Mouse (Mus musculus) hindbrain, embryonic 15.5 days (tissue): ENCODE data around the gene Ren1. TPM values are rescaled to one million over a fixed set of nuclear protein-coding genes. Genes with fewer than 3 reads are reported as not detected.

ENCODE experiments used
- ATAC-seq: fragments of 200-750 bp; cut with Nextera tagmentation; 2 replicates; pipeline ENCODE4 v1.8.0; 2017; ENCODE audit warnings: low read depth, moderate number of reproducible peaks, moderate TSS enrichment; ENCODE audit not compliant: low FRiP score
- H3K27ac ChIP-seq: fragments of 300-500 bp; sonication (generic); replicated peaks from 2 replicates; pipeline ENCODE4 v1.5.1; 2015; ENCODE audit warnings: mild to moderate bottlenecking, inconsistent platforms
- H3K27me3 ChIP-seq: fragments of 300-500 bp; sonication (generic); 2 replicates; pipeline ENCODE4 v1.6.1; 2015; ENCODE audit warnings: control low read depth, inconsistent platforms
- H3K36me3 ChIP-seq: fragments of 300-500 bp; sonication (generic); 2 replicates; pipeline ENCODE4 v1.6.1; 2015; ENCODE audit warnings: control low read depth, inconsistent platforms
- H3K4me1 ChIP-seq: fragments of 300-500 bp; sonication (generic); replicated peaks from 2 replicates; pipeline ENCODE4 v1.6.1; 2015; ENCODE audit warnings: control low read depth, inconsistent platforms
- H3K4me2 ChIP-seq: fragments of 300-500 bp; sonication (generic); 2 replicates; pipeline ENCODE4 v1.6.1; 2015; ENCODE audit warnings: moderate library complexity, mild to moderate bottlenecking, inconsistent platforms
- H3K4me3 ChIP-seq: fragments of 300-500 bp; sonication (generic); 2 replicates; pipeline ENCODE4 v1.5.1; 2015; ENCODE audit warnings: mild to moderate bottlenecking, inconsistent platforms
- H3K9ac ChIP-seq: fragments of 300-500 bp; sonication (generic); 2 replicates; pipeline ENCODE4 v1.6.1; 2015; ENCODE audit warnings: inconsistent platforms
- H3K9me3 ChIP-seq: fragments of 300-500 bp; sonication (generic); 2 replicates; pipeline ENCODE4 v1.6.1; 2016; ENCODE audit warnings: control low read depth, inconsistent platforms
- WGBS: fragments of 180-500 bp; shearing (Covaris S2); methylation state at CpG from one replicate; pipeline ENCODE4 v1.1.7; 2015; 5-methylcytosine and 5-hydroxymethylcytosine counted together
- polyA plus RNA-seq: library from polyadenylated mRNA; unstranded; fragments of >200 nt; fragmentation: Nextera tagmentation; extraction: Ambion mirVana; gene quantifications from 2 replicates; pipeline ENCODE4 v1.2.1, GENCODE M21; 2015

Gene Ren1
- polyA plus RNA-seq, 1 experiment from 2014 or later: 7.9 TPM

GRCm38 (mm10) chr1:133380347-133381065, 30.2 kb downstream of the Ren1 start:
- WGBS: 71% methylated on average over 14 of the region's 14 CpGs
- no peaks in the 10 kb centered on the region for H3K9me3 ChIP-seq
- H3K4me2 ChIP-seq: no peak overlapping the region
- H3K4me3 ChIP-seq: no peak overlapping the region
- H3K36me3 ChIP-seq: no peaks in the 10 kb centered on the region
- no peak overlapping the region for H3K27ac ChIP-seq
- H3K4me1 ChIP-seq: peaks cover 10% of the 10 kb centered on the region
- H3K27me3 ChIP-seq: no peaks in the 10 kb centered on the region
- no peak for ATAC-seq
- H3K9ac ChIP-seq: no peak overlapping the region

GRCm38 (mm10) chr1:133382008-133382407, 31.7 kb downstream of the Ren1 start:
- Histone ChIP-seq H3K4me1 (peaks cover 16% of the 10 kb centered on the region), H3K9ac (no peak overlapping the region), H3K4me2 (no peak overlapping the region), H3K9me3 (no peaks in the 10 kb centered on the region), H3K27me3 (no peaks in the 10 kb centered on the region), H3K27ac (0 out of 2 replicates have a peak overlapping the region, but pooled peaks have one; percentile 13), H3K4me3 (no peak overlapping the region), H3K36me3 (no peaks in the 10 kb centered on the region)
- ATAC-seq: no peak; the same call in 1 of the 2 replicates
- WGBS: 9% methylated on average over 9 of the region's 9 CpGs

GRCm38 (mm10) chr1:133382552-133383155, 32.3 kb downstream of the Ren1 start:
- Histone ChIP-seq H3K9me3 (no peaks in the 10 kb centered on the region), H3K27me3 (no peaks in the 10 kb centered on the region), H3K9ac (no peak overlapping the region), H3K36me3 (no peaks in the 10 kb centered on the region), H3K4me1 (peaks cover 16% of the 10 kb centered on the region), H3K4me3 (no peak overlapping the region), H3K27ac (0 out of 2 replicates have a peak overlapping the region, but pooled peaks have one; percentile 13), H3K4me2 (no peak overlapping the region)
- WGBS: 28% methylated on average over 12 of the region's 12 CpGs
- ATAC-seq: no peak

- H3K9ac ChIP-seq: no peak overlapping the region
- H3K9me3 ChIP-seq: no peaks in the 10 kb centered on the region
- H3K27ac ChIP-seq: no peak overlapping the region
- H3K4me1 ChIP-seq: peaks cover 16% of the 10 kb centered on the region
- no peaks in the 10 kb centered on the region for H3K36me3 ChIP-seq
- H3K27me3 ChIP-seq: no peaks in the 10 kb centered on the region
- no peak overlapping the region for H3K4me3 ChIP-seq
- no peak overlapping the region for H3K4me2 ChIP-seq
- WGBS: 88% methylated on average over 14 of the region's 14 CpGs
- no peak for ATAC-seq
Measured at GRCm38 (mm10) chr1:133383157-133383783, 33.0 kb downstream of the Ren1 start.

GRCm38 (mm10) chr1:133385506-133385905, 35.2 kb downstream of the Ren1 start:
- Histone ChIP-seq H3K4me2 (peak overlapping the region; percentile 22; the same call in 1 of the 2 replicates), H3K27ac (no peak overlapping the region), H3K4me3 (no peak overlapping the region), H3K9ac (0 out of 2 replicates have a peak overlapping the region, but pooled peaks have one; percentile 3), H3K4me1 (peaks cover 16% of the 10 kb centered on the region), H3K36me3 (no peaks in the 10 kb centered on the region), H3K9me3 (no peaks in the 10 kb centered on the region), H3K27me3 (no peaks in the 10 kb centered on the region)
- 31% methylated on average over 9 of the region's 9 CpGs for WGBS
- peak; percentile 19; the same call in 1 of the 2 replicates for ATAC-seq

GRCm38 (mm10) chr1:133386209-133386608, 35.9 kb downstream of the Ren1 start:
- Histone ChIP-seq H3K4me1 (peaks cover 16% of the 10 kb centered on the region), H3K9me3 (no peaks in the 10 kb centered on the region), H3K9ac (no peak overlapping the region), H3K4me3 (no peak overlapping the region), H3K27ac (no peak overlapping the region), H3K4me2 (no peak overlapping the region), H3K27me3 (no peaks in the 10 kb centered on the region), H3K36me3 (no peaks in the 10 kb centered on the region)
- 37% methylated on average over 11 of the region's 11 CpGs for WGBS
- no peak for ATAC-seq

GRCm38 (mm10) chr1:133387539-133388268, 37.4 kb downstream of the Ren1 start:
- H3K9ac ChIP-seq: no peak overlapping the region
- peaks cover 4% of the 10 kb centered on the region; the same call in 1 of the 2 replicates for H3K36me3 ChIP-seq
- H3K4me3 ChIP-seq: no peak overlapping the region
- H3K27ac ChIP-seq: no peak overlapping the region
- H3K27me3 ChIP-seq: no peaks in the 10 kb centered on the region
- peaks cover 10% of the 10 kb centered on the region for H3K4me1 ChIP-seq
- no peaks in the 10 kb centered on the region for H3K9me3 ChIP-seq
- 74% methylated on average over 19 of the region's 19 CpGs for WGBS
- H3K4me2 ChIP-seq: no peak overlapping the region
- ATAC-seq: no peak

- no peak for ATAC-seq
Measured at GRCm38 (mm10) chr1:133394702-133395101, 44.4 kb downstream of the Ren1 start.

GRCm38 (mm10) chr1:133396693-133397092, 46.4 kb downstream of the Ren1 start:
- Histone ChIP-seq H3K27me3 (no peaks in the 10 kb centered on the region), H3K9me3 (no peaks in the 10 kb centered on the region), H3K4me3 (no peak overlapping the region), H3K4me1 (peaks cover 26% of the 10 kb centered on the region), H3K27ac (0 out of 2 replicates have a peak overlapping the region, but pooled peaks have one; percentile 83), H3K36me3 (peaks cover 2% of the 10 kb centered on the region; the same call in 1 of the 2 replicates), H3K4me2 (no peak overlapping the region), H3K9ac (no peak overlapping the region)
- 86% methylated on average over 5 of the region's 5 CpGs for WGBS
- no peak for ATAC-seq

More at GRCm38 (mm10) chr1:133394702-133395101, 44.4 kb downstream of the Ren1 start:
- H3K4me3 ChIP-seq: no peak overlapping the region
- no peak overlapping the region for H3K27ac ChIP-seq
- H3K36me3 ChIP-seq: peaks cover 4% of the 10 kb centered on the region; the same call in 1 of the 2 replicates
- WGBS: 65% methylated on average over 4 of the region's 4 CpGs
- H3K9me3 ChIP-seq: no peaks in the 10 kb centered on the region
- peaks cover 26% of the 10 kb centered on the region for H3K4me1 ChIP-seq
- H3K9ac ChIP-seq: no peak overlapping the region
- no peak overlapping the region for H3K4me2 ChIP-seq
- no peaks in the 10 kb centered on the region for H3K27me3 ChIP-seq

- H3K4me2 ChIP-seq: peak overlapping the region; percentile 30
- H3K4me3 ChIP-seq: no peak overlapping the region
- H3K27me3 ChIP-seq: no peaks in the 10 kb centered on the region
- no peaks in the 10 kb centered on the region for H3K36me3 ChIP-seq
- WGBS: 48% methylated on average over 5 of the region's 5 CpGs
- peak overlapping the region; percentile 30; the same call in 1 of the 2 replicates for H3K9ac ChIP-seq
- peak overlapping the region; percentile 83 for H3K27ac ChIP-seq
- ATAC-seq: peak; percentile 40; the same call in 1 of the 2 replicates
- peaks cover 26% of the 10 kb centered on the region for H3K4me1 ChIP-seq
- no peaks in the 10 kb centered on the region for H3K9me3 ChIP-seq
Measured at GRCm38 (mm10) chr1:133397094-133397482, 46.8 kb downstream of the Ren1 start.

- Histone ChIP-seq H3K4me2 (peak overlapping the region; percentile 30), H3K4me1 (peaks cover 26% of the 10 kb centered on the region), H3K9ac (peak overlapping the region; percentile 30), H3K27ac (peak overlapping the region; percentile 83), H3K9me3 (no peaks in the 10 kb centered on the region), H3K27me3 (no peaks in the 10 kb centered on the region), H3K36me3 (no peaks in the 10 kb centered on the region), H3K4me3 (no peak overlapping the region)
- peak; percentile 62 for ATAC-seq
- 3% methylated on average over 17 of the region's 17 CpGs for WGBS
Measured at GRCm38 (mm10) chr1:133397483-133398237, 47.4 kb downstream of the Ren1 start.
